ENCODE assay signal across 8 mouse cellular contexts in genomic region chr2:174295175-174295899, GRCm38 (mm10). TPM values are rescaled to one million over a fixed set of nuclear protein-coding genes. Genes with fewer than 3 reads are reported as not detected.
A peak's percentile ranks its signal among the peaks of the same experiment; 100 is the strongest.
DNase-seq lines count a peak whose midpoint lies in the region; ATAC-seq and TF ChIP-seq lines count a peak whose summit lies in the region.

No protein-coding gene starts in this region.

- no peak for TF ChIP-seq CTCF in gastrocnemius, adult 2 months (IDR thresholded peaks at IDR 0.05)
- TF ChIP-seq CTCF in ES-Bruce4 (IDR thresholded peaks at IDR 0.05; ENCODE audit: low read depth, low read length): no peak

- H3K4me2 ChIP-seq in heart, embryonic 16.5 days (ENCODE audit: low read depth, low read length): peak overlapping the region; percentile 61
- H3K4me2 ChIP-seq in midbrain, embryonic 14.5 days (ENCODE audit: low read length): peak overlapping the region; percentile 58

- peaks cover 6% of the 10 kb centered on the region for H3K36me3 ChIP-seq in ES-Bruce4 (ENCODE audit: control insufficient read depth, insufficient read depth, low read length, poor library complexity, severe bottlenecking)
- peaks cover 5% of the 10 kb centered on the region; the same call in 1 of the 2 replicates for H3K36me3 ChIP-seq in heart, embryonic 16.5 days (ENCODE audit: control insufficient read depth, insufficient read depth)
- H3K36me3 ChIP-seq in limb, embryonic 10.5 days: peaks cover 47% of the 10 kb centered on the region
- no peaks in the 10 kb centered on the region for H3K36me3 ChIP-seq in midbrain, embryonic 14.5 days (ENCODE audit: control insufficient read depth, insufficient read depth, low read length)
- H3K36me3 ChIP-seq in splenic B cell, adult 2 months (ENCODE audit: control insufficient read depth, insufficient read depth, low read length, poor library complexity, severe bottlenecking): no peaks in the 10 kb centered on the region

- H3K27ac ChIP-seq in gastrocnemius, adult 2 months: no peak overlapping the region
- H3K27ac ChIP-seq in ES-Bruce4 (ENCODE audit: insufficient read depth, low read length): peak overlapping the region; percentile 44
- H3K27ac ChIP-seq in heart, embryonic 16.5 days (ENCODE audit: low read length): peak overlapping the region; percentile 83
- H3K27ac ChIP-seq in limb, embryonic 10.5 days: peak overlapping the region; percentile 94
- peak overlapping the region; percentile 84 for H3K27ac ChIP-seq in midbrain, embryonic 14.5 days (replicated peaks; ENCODE audit: low read depth, low read length)

- WGBS in heart, embryonic 16.5 days: 43% methylated on average over 36 of the region's 36 CpGs
- WGBS in limb, embryonic 10.5 days: 56% methylated on average over 36 of the region's 36 CpGs
- WGBS in midbrain, embryonic 14.5 days: 49% methylated on average over 36 of the region's 36 CpGs

- H3K4me1 ChIP-seq in ES-Bruce4 (ENCODE audit: control insufficient read depth, insufficient read depth, low read length): no peaks in the 10 kb centered on the region
- peaks cover 25% of the 10 kb centered on the region for H3K4me1 ChIP-seq in heart, embryonic 16.5 days (ENCODE audit: control insufficient read depth, insufficient read depth, low read length)
- H3K4me1 ChIP-seq in limb, embryonic 10.5 days: peaks cover 50% of the 10 kb centered on the region
- peaks cover 16% of the 10 kb centered on the region for H3K4me1 ChIP-seq in midbrain, embryonic 14.5 days (ENCODE audit: control insufficient read depth, insufficient read depth, low read length)

- peak overlapping the region; percentile 89 for H3K9ac ChIP-seq in ES-Bruce4 (ENCODE audit: low read depth, poor library complexity, severe bottlenecking)
- peak overlapping the region; percentile 81 for H3K9ac ChIP-seq in heart, embryonic 16.5 days (ENCODE audit: low read length)
- peak overlapping the region; percentile 69 for H3K9ac ChIP-seq in midbrain, embryonic 14.5 days (replicated peaks; ENCODE audit: low read length)

- peak overlapping the region; percentile 48 for H3K4me3 ChIP-seq in gastrocnemius, adult 2 months
- peak overlapping the region; percentile 74 for H3K4me3 ChIP-seq in ES-Bruce4 (ENCODE audit: low read depth, low read length)
- H3K4me3 ChIP-seq in heart, embryonic 16.5 days (ENCODE audit: low read length): peak overlapping the region; percentile 73
- H3K4me3 ChIP-seq in limb, embryonic 10.5 days: peak overlapping the region; percentile 68
- H3K4me3 ChIP-seq in midbrain, embryonic 14.5 days (replicated peaks; ENCODE audit: low read depth, low read length): peak overlapping the region; percentile 61

- intact Hi-C loops in gastrocnemius, adult 2 months (cut with DNase I): loop anchor here (5.0 to 10.0 kb wide), 2 partner anchors 221 to 703 kb away; partner anchors contain the start of gene Stx16

- ATAC-seq in heart, embryonic 16.5 days (replicated peaks; ENCODE audit: extremely low read depth, insufficient read depth, low FRiP score): peak; percentile 84
- ATAC-seq in midbrain, embryonic 14.5 days (ENCODE audit: low FRiP score, low TSS enrichment): peak; percentile 91

- H3K9me3 ChIP-seq in ES-Bruce4 (replicated peaks; ENCODE audit: control insufficient read depth, insufficient read depth, low read length, poor library complexity, severe bottlenecking): peaks cover 24% of the 10 kb centered on the region
- H3K9me3 ChIP-seq in heart, embryonic 16.5 days (replicated peaks; ENCODE audit: control insufficient read depth, low read length): peaks cover 54% of the 10 kb centered on the region
- H3K9me3 ChIP-seq in limb, embryonic 10.5 days (replicated peaks): peaks cover 39% of the 10 kb centered on the region
- peaks cover 43% of the 10 kb centered on the region for H3K9me3 ChIP-seq in midbrain, embryonic 14.5 days (ENCODE audit: control insufficient read depth, low read length)

- TF ChIP-seq EP300 in ES-Bruce4 (IDR thresholded peaks at IDR 0.05; ENCODE audit: insufficient read depth, low read depth, low read length): 0 out of 2 replicates have a peak, but pooled peaks have one; percentile 9

- H3K27me3 ChIP-seq in ES-Bruce4 (ENCODE audit: control insufficient read depth, insufficient read depth, low read length, poor library complexity, severe bottlenecking): 0 out of 2 replicates have a peak, but pooled peaks cover 2% of the 10 kb centered on the region
- peaks cover 16% of the 10 kb centered on the region for H3K27me3 ChIP-seq in heart, embryonic 16.5 days (ENCODE audit: control insufficient read depth, insufficient read depth, low read length)
- peaks cover 35% of the 10 kb centered on the region for H3K27me3 ChIP-seq in limb, embryonic 10.5 days (ENCODE audit: low read depth, poor library complexity, severe bottlenecking)
- peaks cover 31% of the 10 kb centered on the region for H3K27me3 ChIP-seq in midbrain, embryonic 14.5 days (ENCODE audit: control insufficient read depth, insufficient read depth, low read length)
- H3K27me3 ChIP-seq in splenic B cell, adult 2 months (ENCODE audit: control insufficient read depth, insufficient read depth, low read length, poor library complexity, severe bottlenecking): no peaks in the 10 kb centered on the region

- DNase-seq in gastrocnemius, adult 2 months: no peak
- DNase-seq in gastrocnemius, postnatal 25 days: no peak
- peak; percentile 93 for DNase-seq in embryo, embryonic 9.5 days (ENCODE audit: extremely low spot score)
- peak; percentile 89 for DNase-seq in limb, embryonic 10.5 days (ENCODE audit: low spot score)
- DNase-seq in midbrain, embryonic 14.5 days: peak; percentile 94
- DNase-seq in splenic B cell, adult 2 months (ENCODE audit: low read depth, low spot score): peak; percentile 67

- no peak for TF ChIP-seq POLR2A in ES-Bruce4 (IDR thresholded peaks at IDR 0.05; ENCODE audit: insufficient read depth, low read length)

RNA-seq across cellular contexts. Expression of gene Gnas, which starts 11.2 kb away (rescaled TPM):
- total RNA-seq in gastrocnemius, adult 2 months (2021): 1,000 to 10,000 TPM; 1,330 to 1,331 TPM
- 1,000 to 10,000 TPM; 1,372 to 1,510 TPM for total RNA-seq in gastrocnemius, postnatal 25 days (2021)
- 394 and 424 TPM in 2 replicates for polyA plus RNA-seq in ES-Bruce4 (2011; ENCODE audit: insufficient read depth, insufficient read length, low read depth, missing spikeins)
- 1,284 and 1,464 TPM in 2 replicates for polyA plus RNA-seq in heart, embryonic 16.5 days (2015; fragmentation: Nextera tagmentation; extraction: Ambion mirVana)
- 1,045 and 1,269 TPM in 2 replicates for polyA plus RNA-seq in limb, embryonic 10.5 days (2016; fragmentation: Nextera tagmentation; extraction: Ambion mirVana)
- polyA plus RNA-seq in midbrain, embryonic 14.5 days (2014; fragmentation: Nextera tagmentation; extraction: Ambion mirVana): 1,446 and 1,495 TPM in 2 replicates

RNA-seq across cellular contexts. Expression of gene Gm20721, which starts 51.2 kb away (rescaled TPM):
- 1 to 10 TPM; 1.9 to 3.4 TPM for total RNA-seq in gastrocnemius, adult 2 months (2021)
- total RNA-seq in gastrocnemius, postnatal 25 days (2021): 1 to 10 TPM; 2.2 to 2.9 TPM
- 0.40 and 0.90 TPM in 2 replicates for polyA plus RNA-seq in ES-Bruce4 (2011; ENCODE audit: insufficient read depth, insufficient read length, low read depth, missing spikeins)
- polyA plus RNA-seq in heart, embryonic 16.5 days (2015; fragmentation: Nextera tagmentation; extraction: Ambion mirVana): 33.4 and 41.6 TPM in 2 replicates
- 14.9 and 15.2 TPM in 2 replicates for polyA plus RNA-seq in limb, embryonic 10.5 days (2016; fragmentation: Nextera tagmentation; extraction: Ambion mirVana)
- 6.4 and 7.5 TPM in 2 replicates for polyA plus RNA-seq in midbrain, embryonic 14.5 days (2014; fragmentation: Nextera tagmentation; extraction: Ambion mirVana)

Comparison
In these comparisons a context has a peak if more than half of its experiments do, and no peak if none do; other contexts are left out.
1. DNase-seq: peak in embryo, embryonic 9.5 days (single experiment), limb, embryonic 10.5 days (single experiment), midbrain, embryonic 14.5 days (single experiment) and splenic B cell, adult 2 months (single experiment); none in gastrocnemius, adult 2 months (single experiment) and gastrocnemius, postnatal 25 days (single experiment).
2. Peak in every context shown above with its lines, with median percentiles within 50 percentile points of each other: H3K4me3 ChIP-seq and H3K9ac ChIP-seq.